8 mouse cellular contexts compared by ENCODE assay signal in the genomic region with DNA sequence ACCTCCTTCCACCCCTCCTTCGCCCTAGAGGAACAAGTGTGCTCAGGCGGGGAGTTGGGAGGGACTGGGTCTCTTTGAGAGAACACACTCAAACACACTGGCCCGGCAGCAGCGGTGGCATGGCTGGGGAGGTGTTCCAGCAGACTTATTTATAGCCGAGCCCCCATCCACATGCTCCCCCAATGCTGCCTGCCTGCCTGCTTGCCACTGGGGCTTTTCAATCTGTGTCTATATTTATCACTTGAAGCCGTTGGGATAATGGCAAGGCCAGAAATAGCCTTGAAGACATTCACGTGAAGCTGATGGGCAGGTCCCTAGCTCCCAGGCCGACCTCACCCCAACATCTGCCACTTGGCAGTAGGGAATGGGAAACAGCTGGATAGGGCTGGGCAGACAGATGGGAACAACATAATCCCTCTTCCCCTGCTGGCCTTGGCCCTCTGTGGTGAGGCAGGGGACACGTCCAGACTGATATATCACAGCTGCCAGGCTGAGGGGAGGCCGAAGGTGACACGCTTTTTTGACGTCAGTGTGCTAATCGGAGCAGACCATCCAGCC. TPM values are rescaled to one million over a fixed set of nuclear protein-coding genes. Genes with fewer than 3 reads are reported as not detected.
DNase-seq lines count a peak whose midpoint lies in the region; ATAC-seq lines count a peak whose summit lies in the region.

No protein-coding gene starts in this region.

- H3K36me3 ChIP-seq in liver, embryonic 13.5 days = 0 out of 2 replicates have a peak, but pooled peaks cover 2% of the 10 kb centered on the region
- no peaks in the 10 kb centered on the region for H3K36me3 ChIP-seq in stomach, embryonic 14.5 days (ENCODE audit: control insufficient read depth, insufficient read depth, low read length)

- 60% methylated on average over 13 of the region's 13 CpGs for WGBS in liver, embryonic 13.5 days (ENCODE audit: insufficient replicate concordance)
- 33% methylated on average over 13 of the region's 13 CpGs for WGBS in stomach, embryonic 14.5 days

- intact Hi-C loops in heart, postnatal 10 days (cut with DNase I) = no loop called here

- no peaks in the 10 kb centered on the region for H3K27me3 ChIP-seq in liver, embryonic 13.5 days
- H3K27me3 ChIP-seq in stomach, embryonic 14.5 days (ENCODE audit: control insufficient read depth, insufficient read depth, low read length) = no peaks in the 10 kb centered on the region

- H3K27ac ChIP-seq in liver, embryonic 13.5 days = no peak overlapping the region
- no peak overlapping the region for H3K27ac ChIP-seq in stomach, embryonic 14.5 days (ENCODE audit: low read length)

- H3K4me3 ChIP-seq in liver, embryonic 13.5 days (replicated peaks) = no peak overlapping the region
- no peak overlapping the region for H3K4me3 ChIP-seq in stomach, embryonic 14.5 days (ENCODE audit: low read depth, low read length)

- no peak for ATAC-seq in liver, embryonic 13.5 days (ENCODE audit: low read depth)
- ATAC-seq in stomach, embryonic 14.5 days (ENCODE audit: insufficient number of reproducible peaks, insufficient read depth, low FRiP score, low read depth) = peak; percentile 16; the same call in 1 of the 2 replicates

- no peak overlapping the region for H3K4me2 ChIP-seq in liver, embryonic 13.5 days
- no peak overlapping the region for H3K4me2 ChIP-seq in stomach, embryonic 14.5 days (replicated peaks; ENCODE audit: low read depth, low read length)

- DNase-seq in adrenal gland, adult (ENCODE audit: inconsistent age in 2 of 2, low spot score in 1 of 2) = peak; percentile 74 to 78
- no peak for DNase-seq in adrenal gland, postnatal 25 days
- peak; percentile 67 for DNase-seq in embryo, embryonic 10 days (ENCODE audit: low spot score)
- peak; percentile 86 to 89 for DNase-seq in heart, postnatal 10 days
- DNase-seq in liver, embryonic 13.5 days = no peak
- no peak for DNase-seq in cerebellum, postnatal 4 days (ENCODE audit: low spot score in 2 of 2)
- DNase-seq in left cerebral cortex, adult 9 months (ENCODE audit: low spot score in 2 of 2) = no peak

- H3K9ac ChIP-seq in liver, embryonic 13.5 days = peak overlapping the region; percentile 15; the same call in 1 of the 2 replicates
- H3K9ac ChIP-seq in stomach, embryonic 14.5 days (replicated peaks; ENCODE audit: low read depth, low read length) = no peak overlapping the region

- no peaks in the 10 kb centered on the region for H3K9me3 ChIP-seq in liver, embryonic 13.5 days (replicated peaks)
- no peaks in the 10 kb centered on the region for H3K9me3 ChIP-seq in stomach, embryonic 14.5 days (ENCODE audit: control insufficient read depth, low read depth, low read length)

- peaks cover 95% of the 10 kb centered on the region for H3K4me1 ChIP-seq in liver, embryonic 13.5 days (replicated peaks)
- peaks cover 20% of the 10 kb centered on the region for H3K4me1 ChIP-seq in stomach, embryonic 14.5 days (ENCODE audit: control insufficient read depth, insufficient read depth, low read length)

RNA-seq across cellular contexts. Expression of a gene that starts 43.0 kb away (rescaled TPM):
- 62.5 and 83.8 TPM in 2 replicates for total RNA-seq in adrenal gland, postnatal 25 days (2021)
- total RNA-seq in heart, postnatal 10 days (2021) = 10 to 100 TPM; 54.2 to 58.3 TPM
- polyA plus RNA-seq in liver, embryonic 13.5 days (2015; fragmentation: Nextera tagmentation; extraction: Ambion mirVana) = 1.3 and 1.4 TPM in 2 replicates
- 6.6 and 6.9 TPM in 2 replicates for polyA plus RNA-seq in stomach, embryonic 14.5 days (2014; fragmentation: Nextera tagmentation; extraction: Ambion mirVana)

Comparison
In these comparisons a context has a peak if more than half of its experiments do, and no peak if none do; other contexts are left out.
1. DNase-seq: peak in adrenal gland, adult (2 of 2), embryo, embryonic 10 days (single experiment) and heart, postnatal 10 days (2 of 2); none in adrenal gland, postnatal 25 days (single experiment), liver, embryonic 13.5 days (single experiment), cerebellum, postnatal 4 days (0 of 2) and left cerebral cortex, adult 9 months (0 of 2).